Mouse (Mus musculus) heart, adult 2 months (tissue): ENCODE measurements around the gene Trim71.

Experiments
- CTCF ChIP-seq: fragments of 200-600 bp; IDR thresholded peaks from 2 replicates; pipeline ENCODE4 v1.8.1; 2022; ENCODE audit warnings: antibody characterized with exemption, mild to moderate bottlenecking, moderate library complexity
- POLR2A ChIP-seq: fragments of 200-500 bp; IDR thresholded peaks from 2 replicates; pipeline ENCODE4 v1.6.1; 2011; ENCODE audit warnings: mild to moderate bottlenecking, low read depth, low read length, control low read depth; ENCODE audit not compliant: insufficient read depth

GRCm38 (mm10) chr9:114517924-114518497 lies 46.2 kb downstream of the Trim71 start:
- TF ChIP-seq POLR2A, result no peak
- no peak for TF ChIP-seq CTCF
